Mouse (Mus musculus): Measurements from ENCODE around the gene Sass6. TPM values are rescaled to one million over a fixed set of nuclear protein-coding genes. Genes with fewer than 3 reads are reported as not detected.

The Sass6 gene
- polyA plus RNA-seq, 1 experiment, result 19.9 TPM

- Histone ChIP-seq H3K4me3 (ENCODE audit: insufficient read depth, low read length) (peak overlapping the region; percentile 78), H3K4me1 (ENCODE audit: control insufficient read depth, insufficient read depth, low read length) (peaks cover 9% of the 10 kb centered on the region), H3K27ac (ENCODE audit: insufficient read depth, low read depth, low read length) (peak overlapping the region; percentile 71)
- TF ChIP-seq CTCF (IDR thresholded peaks at IDR 0.05; ENCODE audit: low read depth, low read length) (no peak), POLR2A (IDR thresholded peaks at IDR 0.05; ENCODE audit: borderline replicate concordance, low read depth, low read length) (no peak)
Measured at GRCm38 (mm10) chr3:116594076-116594727, 580 bp upstream of the Sass6 start.

- H3K27ac ChIP-seq (ENCODE audit: insufficient read depth, low read depth, low read length), result no peak overlapping the region
- H3K4me3 ChIP-seq (ENCODE audit: insufficient read depth, low read length), result peak overlapping the region; percentile 78
- peaks cover 9% of the 10 kb centered on the region for H3K4me1 ChIP-seq (ENCODE audit: control insufficient read depth, insufficient read depth, low read length)
- TF ChIP-seq CTCF (IDR thresholded peaks at IDR 0.05; ENCODE audit: low read depth, low read length) (no peak), POLR2A (IDR thresholded peaks at IDR 0.05; ENCODE audit: borderline replicate concordance, low read depth, low read length) (no peak)
Measured at GRCm38 (mm10) chr3:116595603-116595991, 815 bp downstream of the Sass6 start.

- H3K4me1 ChIP-seq (ENCODE audit: control insufficient read depth, insufficient read depth, low read length), result peaks cover 8% of the 10 kb centered on the region
- TF ChIP-seq POLR2A (IDR thresholded peaks at IDR 0.05; ENCODE audit: borderline replicate concordance, low read depth, low read length) (no peak), CTCF (IDR thresholded peaks at IDR 0.05; ENCODE audit: low read depth, low read length) (no peak)
- no peak overlapping the region for H3K4me3 ChIP-seq (ENCODE audit: insufficient read depth, low read length)
- H3K27ac ChIP-seq (ENCODE audit: insufficient read depth, low read depth, low read length), result no peak overlapping the region
Measured at GRCm38 (mm10) chr3:116599705-116600104, 4.9 kb downstream of the Sass6 start.

- TF ChIP-seq POLR2A (IDR thresholded peaks at IDR 0.05; ENCODE audit: borderline replicate concordance, low read depth, low read length) (no peak), CTCF (IDR thresholded peaks at IDR 0.05; ENCODE audit: low read depth, low read length) (no peak)
- peaks cover 8% of the 10 kb centered on the region for H3K4me1 ChIP-seq (ENCODE audit: control insufficient read depth, insufficient read depth, low read length)
- H3K27ac ChIP-seq (ENCODE audit: insufficient read depth, low read depth, low read length), result no peak overlapping the region
- no peak overlapping the region for H3K4me3 ChIP-seq (ENCODE audit: insufficient read depth, low read length)
Measured at GRCm38 (mm10) chr3:116601005-116601404, 6.2 kb downstream of the Sass6 start.

- Histone ChIP-seq H3K4me3 (ENCODE audit: insufficient read depth, low read length) (no peak overlapping the region), H3K4me1 (ENCODE audit: control insufficient read depth, insufficient read depth, low read length) (peaks cover 4% of the 10 kb centered on the region), H3K27ac (ENCODE audit: insufficient read depth, low read depth, low read length) (no peak overlapping the region)
- TF ChIP-seq POLR2A (IDR thresholded peaks at IDR 0.05; ENCODE audit: borderline replicate concordance, low read depth, low read length) (no peak), CTCF (IDR thresholded peaks at IDR 0.05; ENCODE audit: low read depth, low read length) (no peak)
Measured at GRCm38 (mm10) chr3:116601781-116602180, 7.0 kb downstream of the Sass6 start.

GRCm38 (mm10) chr3:116604570-116604969 is 9.8 kb downstream of the Sass6 start:
- TF ChIP-seq POLR2A (IDR thresholded peaks at IDR 0.05; ENCODE audit: borderline replicate concordance, low read depth, low read length), result no peak
- H3K4me3 ChIP-seq (ENCODE audit: insufficient read depth, low read length), result no peak overlapping the region

GRCm38 (mm10) chr3:116614295-116614892 is 19.6 kb downstream of the Sass6 start, which contains the start of gene Trmt13:
TSS of gene Trmt13 (minus strand) at chr3:116614587.
- TF ChIP-seq POLR2A (IDR thresholded peaks at IDR 0.05; ENCODE audit: borderline replicate concordance, low read depth, low read length) (no peak), CTCF (IDR thresholded peaks at IDR 0.05; ENCODE audit: low read depth, low read length) (no peak)
- peaks cover 25% of the 10 kb centered on the region for H3K4me1 ChIP-seq (ENCODE audit: control insufficient read depth, insufficient read depth, low read length)
- H3K27ac ChIP-seq (ENCODE audit: insufficient read depth, low read depth, low read length), result peak within 1 kb of the TSS; percentile 7
- H3K4me3 ChIP-seq (ENCODE audit: insufficient read depth, low read length), result no peak within 1 kb of the TSS

More at GRCm38 (mm10) chr3:116604570-116604969, 9.8 kb downstream of the Sass6 start:
- Histone ChIP-seq H3K27ac (ENCODE audit: insufficient read depth, low read depth, low read length) (no peak overlapping the region), H3K4me1 (ENCODE audit: control insufficient read depth, insufficient read depth, low read length) (peaks cover 4% of the 10 kb centered on the region; the same call in 1 of the 2 replicates)

GRCm38 (mm10) chr3:116615318-116616068 is 20.7 kb downstream of the Sass6 start:
- no peak overlapping the region for H3K4me3 ChIP-seq (ENCODE audit: insufficient read depth, low read length)
- H3K4me1 ChIP-seq (ENCODE audit: control insufficient read depth, insufficient read depth, low read length), result peaks cover 25% of the 10 kb centered on the region
- TF ChIP-seq POLR2A (IDR thresholded peaks at IDR 0.05; ENCODE audit: borderline replicate concordance, low read depth, low read length) (no peak), CTCF (IDR thresholded peaks at IDR 0.05; ENCODE audit: low read depth, low read length) (no peak)
- peak overlapping the region; percentile 18 for H3K27ac ChIP-seq (ENCODE audit: insufficient read depth, low read depth, low read length)

- H3K4me1 ChIP-seq (ENCODE audit: control insufficient read depth, insufficient read depth, low read length), result peaks cover 22% of the 10 kb centered on the region
- H3K27ac ChIP-seq (ENCODE audit: insufficient read depth, low read depth, low read length), result no peak overlapping the region
- H3K4me3 ChIP-seq (ENCODE audit: insufficient read depth, low read length), result no peak overlapping the region
- TF ChIP-seq POLR2A (IDR thresholded peaks at IDR 0.05; ENCODE audit: borderline replicate concordance, low read depth, low read length) (no peak), CTCF (IDR thresholded peaks at IDR 0.05; ENCODE audit: low read depth, low read length) (no peak)
Measured at GRCm38 (mm10) chr3:116618855-116619254, 24.1 kb downstream of the Sass6 start.

All from bone marrow macrophage, adult 2 months (primary cell).